Mouse (Mus musculus) hindlimb bud, embryonic 11.5 days (tissue): ENCODE results near the gene Trappc10.

ENCODE experiments used
- DNase-seq: peaks from one replicate; pipeline ENCODE4 v3.0.0-alpha.2; 2012; ENCODE audit warnings: low read depth, low spot score; ENCODE audit errors: extremely low spot score

Trappc10 gene

DNA sequence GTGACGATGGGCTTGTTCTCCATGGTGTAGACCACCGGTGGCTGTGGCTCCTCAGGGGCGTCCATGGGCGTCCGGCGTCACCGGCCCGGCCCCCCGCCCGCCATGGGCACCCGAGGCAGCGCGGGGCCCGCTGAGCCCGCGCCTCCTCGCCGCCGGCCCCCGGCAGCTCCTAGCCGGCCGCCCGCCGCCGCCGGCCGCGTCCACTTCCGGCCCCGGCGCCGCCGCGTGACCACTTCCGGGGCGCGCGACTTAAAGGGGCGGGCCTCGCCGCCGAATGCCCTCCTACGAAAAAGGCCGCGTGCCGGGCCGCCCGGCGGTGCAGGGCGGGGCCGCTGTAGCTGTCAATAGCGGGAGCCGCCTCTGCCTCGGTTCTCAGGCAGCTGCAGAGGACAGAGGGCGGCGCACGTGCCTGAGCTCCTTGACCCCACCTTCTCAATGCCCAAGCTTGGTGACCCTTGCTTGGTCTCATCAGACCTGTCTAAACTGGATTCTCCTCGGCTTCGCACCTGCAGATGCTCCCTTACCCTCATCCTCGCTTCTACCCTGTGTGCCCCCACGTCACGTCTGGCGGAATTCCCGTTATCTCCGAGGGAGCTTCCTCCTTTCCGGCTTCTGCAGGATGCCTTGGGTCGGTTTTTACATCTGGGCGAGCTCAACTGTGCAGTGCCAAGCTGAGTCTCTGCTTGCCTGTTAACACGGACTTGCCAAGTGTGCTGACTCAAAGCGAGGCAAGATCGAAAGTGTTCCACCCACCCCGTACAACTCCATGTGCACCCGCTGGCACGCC is at the start of gene Trappc10:
TSS of gene Trappc10 (minus strand) at position 204 of the 787 bp plus-strand sequence.
- DNase-seq, result peak; percentile 18

DNA sequence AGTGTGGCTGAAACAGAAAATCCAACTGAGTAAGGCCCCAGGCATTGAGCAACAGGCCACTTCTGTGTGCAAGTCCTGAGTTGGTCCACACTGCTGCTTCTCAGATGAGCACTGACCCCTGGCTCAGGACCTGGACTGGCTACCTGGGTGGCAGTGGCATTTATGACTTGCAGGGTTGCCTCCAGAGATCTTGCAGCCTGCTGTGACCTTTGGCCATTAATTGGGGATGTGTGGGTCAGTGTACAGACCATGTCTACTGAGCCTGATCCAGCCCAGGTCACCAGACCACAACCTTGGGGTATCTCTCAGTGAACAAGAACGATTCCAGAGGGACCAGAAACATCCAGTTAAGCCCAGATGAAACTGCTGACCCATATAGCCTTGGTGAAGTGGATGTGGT is 49.1 kb upstream of the Trappc10 start:
- no peak for DNase-seq

DNA sequence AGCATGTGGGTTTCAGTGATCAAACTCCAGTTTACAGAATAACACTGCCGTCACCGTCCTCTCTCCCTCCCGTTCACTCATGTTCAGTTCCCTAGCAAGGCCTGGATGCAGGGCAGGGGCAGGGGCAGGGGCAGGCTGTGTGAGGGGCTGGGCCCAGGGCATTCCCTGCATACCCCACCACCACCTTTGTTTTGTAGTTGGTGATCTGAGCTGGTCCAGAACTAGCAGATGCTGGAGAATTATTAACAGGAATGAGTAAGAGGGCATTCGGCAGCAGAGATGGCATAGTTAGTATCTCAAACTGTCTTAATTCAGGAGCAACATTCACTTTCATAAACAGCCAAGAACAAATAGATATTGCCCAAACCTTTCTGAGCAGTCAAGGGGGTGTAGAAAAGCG is 47.9 kb upstream of the Trappc10 start:
- DNase-seq, result no peak

DNA sequence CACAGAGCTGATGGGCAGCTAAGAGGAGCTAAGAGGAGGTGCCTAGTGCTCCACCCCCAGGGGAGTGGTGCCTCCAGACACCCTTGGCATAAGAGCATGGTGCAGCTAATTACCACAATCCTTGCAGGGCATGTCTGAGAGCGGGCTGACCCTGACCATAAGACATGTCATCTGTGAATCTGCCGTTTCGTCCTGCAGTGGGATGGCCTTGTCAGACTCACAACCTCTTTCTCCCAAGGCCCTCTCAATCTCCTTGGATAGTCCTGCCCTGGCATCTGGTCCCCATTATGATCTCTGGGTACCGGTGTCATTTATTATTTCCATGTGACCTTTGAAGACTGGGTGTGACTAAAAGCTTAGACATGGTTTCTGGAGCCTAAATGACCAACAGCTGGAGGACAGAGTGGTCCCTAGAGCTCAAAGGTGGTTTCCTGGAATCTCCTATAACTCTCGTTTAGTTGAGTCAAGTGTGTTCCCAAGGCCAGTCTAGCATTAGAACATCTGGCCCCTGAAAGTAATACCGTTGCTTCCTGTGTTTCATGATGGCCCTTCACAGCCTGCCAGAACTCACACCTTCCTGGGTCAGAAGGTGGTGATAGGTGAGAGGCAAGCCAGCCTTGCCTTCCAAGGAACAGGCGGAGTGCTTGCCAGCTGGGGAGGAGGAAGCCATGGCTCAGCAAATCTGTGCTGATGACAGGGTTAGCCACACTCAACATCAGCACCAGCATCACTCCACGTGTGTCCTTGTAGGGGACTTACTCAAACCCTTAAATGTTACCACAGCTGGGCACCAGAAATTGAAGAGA is 46.5 kb upstream of the Trappc10 start:
- DNase-seq, result peak; percentile 44

DNA sequence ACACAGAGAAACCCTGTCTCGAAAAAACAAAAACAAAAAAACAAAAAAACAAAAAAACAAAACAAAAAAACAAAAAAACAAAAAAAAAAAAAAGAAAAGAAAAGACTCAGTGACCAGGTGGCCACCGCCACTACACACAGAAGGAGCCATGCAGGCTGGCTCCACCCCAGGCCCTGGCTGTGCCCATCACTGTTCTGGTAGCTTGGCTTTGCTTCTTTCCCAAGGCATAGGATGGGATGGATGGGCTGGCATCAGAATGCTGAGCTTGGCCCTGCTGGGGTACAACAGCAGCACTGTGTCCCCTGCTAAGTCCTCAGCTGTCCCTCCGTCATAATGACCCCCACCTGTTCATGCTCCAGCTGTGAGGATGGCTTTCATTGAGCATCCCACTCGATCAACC is 44.5 kb upstream of the Trappc10 start:
- DNase-seq, result no peak

DNA sequence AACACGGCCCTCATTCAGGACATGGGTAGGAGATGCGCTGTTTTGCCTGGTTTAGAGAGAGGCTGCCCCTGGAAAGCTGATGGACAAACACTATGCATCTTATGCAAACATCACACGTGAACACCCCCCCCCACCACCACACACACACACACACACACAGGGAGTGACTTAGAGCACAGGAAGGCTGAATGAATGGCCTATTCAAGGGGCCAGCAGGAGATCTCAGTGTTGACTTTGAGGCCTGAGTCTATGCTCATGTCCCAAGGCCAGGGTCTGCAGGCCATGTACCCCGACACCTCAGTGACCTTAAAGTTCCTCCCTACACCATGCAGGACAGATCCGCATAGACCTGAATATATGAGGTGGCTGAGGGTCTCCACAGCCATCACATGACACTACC is 43.7 kb upstream of the Trappc10 start:
- DNase-seq, result no peak

DNA sequence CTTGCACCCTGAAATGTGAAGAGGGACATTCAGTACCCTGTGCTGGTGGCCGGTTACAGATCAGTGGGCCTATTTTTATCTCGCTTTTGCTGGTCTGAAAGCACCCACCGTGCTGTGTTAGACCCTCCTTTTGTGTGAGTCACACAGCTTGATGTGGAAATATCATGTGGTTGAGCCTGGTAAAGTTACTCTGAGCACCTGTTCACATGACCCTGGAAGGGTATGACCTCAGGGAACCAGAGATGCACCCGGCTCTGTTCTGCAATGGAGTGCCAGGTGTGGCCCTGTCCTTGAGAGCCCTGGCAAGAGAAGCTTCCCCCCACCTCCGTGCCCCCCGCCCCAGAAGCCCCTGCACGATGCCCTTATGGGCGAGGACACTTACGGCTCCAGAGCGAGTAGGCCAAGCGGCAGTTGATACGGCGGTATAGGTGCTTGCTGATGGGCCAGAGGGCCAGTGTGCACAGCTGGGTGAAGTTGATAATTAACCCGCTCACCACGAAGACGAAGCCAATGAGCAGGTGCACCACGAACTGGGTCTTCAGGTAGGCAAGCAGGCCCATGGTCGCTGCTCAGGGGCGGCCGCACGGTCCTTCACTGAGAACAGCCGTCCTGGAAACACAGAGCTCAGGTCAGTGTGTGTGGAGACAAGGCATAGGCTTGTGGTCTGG is 43.2 kb upstream of the Trappc10 start:
- no peak for DNase-seq

DNA sequence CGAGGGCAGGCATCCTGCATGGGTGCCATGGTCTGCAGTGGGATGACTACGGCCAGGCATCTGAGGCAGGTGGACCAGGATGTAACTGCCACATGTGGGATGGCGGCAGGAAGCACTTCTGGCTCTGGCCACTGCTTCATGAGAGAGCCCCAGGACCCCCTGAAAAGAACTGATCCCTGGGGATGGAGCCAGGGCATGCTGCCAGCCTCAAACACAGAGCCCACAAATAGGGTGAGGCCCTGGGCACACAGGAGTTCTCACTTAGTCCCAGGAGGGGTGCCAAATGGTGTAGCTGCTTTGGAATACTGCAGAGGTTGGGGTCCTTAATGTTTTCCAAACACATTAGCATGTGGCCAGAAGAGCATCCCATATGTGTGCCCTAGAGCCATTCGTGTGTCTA is 41.5 kb upstream of the Trappc10 start:
- DNase-seq, result no peak

DNA sequence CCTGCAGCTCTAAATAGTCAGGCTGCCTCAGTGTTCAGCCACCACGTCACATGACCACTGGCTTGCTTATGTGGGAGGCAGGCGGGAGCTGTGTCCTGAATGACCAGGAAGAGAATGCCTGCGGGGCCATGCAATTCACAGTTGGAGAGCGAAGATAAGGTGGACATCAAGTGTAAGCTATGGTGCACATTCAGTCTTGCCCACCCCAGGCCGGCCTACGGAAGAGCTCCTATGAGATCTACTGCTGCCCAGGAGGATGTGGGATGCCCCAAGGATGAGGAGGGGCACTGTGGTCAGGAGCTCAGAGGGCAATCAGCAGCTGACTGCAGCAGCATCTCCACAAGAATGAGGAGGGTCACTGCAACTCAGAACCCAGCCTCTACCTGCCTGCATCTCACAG is 41.0 kb upstream of the Trappc10 start:
- DNase-seq, result no peak

DNA sequence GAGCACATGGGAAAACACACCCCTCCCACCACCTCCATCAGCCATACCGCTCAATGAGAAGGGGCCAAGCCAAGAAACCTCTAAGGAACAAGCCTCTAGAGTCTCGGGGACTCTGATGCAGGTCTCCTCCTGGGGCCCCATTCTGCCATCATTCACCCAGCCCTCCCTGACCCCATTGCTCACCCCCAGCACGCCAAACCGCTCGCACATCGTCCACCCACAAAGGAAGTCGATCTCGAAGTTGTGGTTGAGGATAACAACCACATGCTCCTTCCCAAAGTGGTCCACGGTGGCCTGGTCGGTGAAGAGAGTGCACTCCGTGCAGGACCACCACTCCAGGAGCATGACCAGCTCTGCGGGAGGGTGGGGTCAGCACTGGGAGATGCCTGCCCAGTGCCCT is 40.4 kb upstream of the Trappc10 start:
- no peak for DNase-seq

DNA sequence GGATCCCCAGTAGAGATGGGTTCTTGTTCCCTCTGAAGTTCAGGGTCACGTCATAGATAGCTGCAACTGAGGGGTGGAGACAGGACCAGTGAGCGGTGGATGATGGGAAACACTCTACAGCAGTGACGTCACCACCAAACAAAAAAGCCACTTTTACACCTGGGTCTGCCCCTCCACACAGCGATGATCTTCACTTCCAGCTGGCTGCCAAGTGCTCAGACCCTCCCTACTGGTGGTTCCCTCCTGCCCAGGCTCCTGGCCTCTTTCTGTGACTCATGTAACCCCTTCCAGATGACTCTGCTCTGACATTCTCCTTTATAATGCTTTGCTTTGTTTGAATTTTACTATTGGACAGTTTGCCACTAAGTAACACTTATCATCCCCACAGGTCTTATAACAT is 38.0 kb upstream of the Trappc10 start:
- no peak for DNase-seq

DNA sequence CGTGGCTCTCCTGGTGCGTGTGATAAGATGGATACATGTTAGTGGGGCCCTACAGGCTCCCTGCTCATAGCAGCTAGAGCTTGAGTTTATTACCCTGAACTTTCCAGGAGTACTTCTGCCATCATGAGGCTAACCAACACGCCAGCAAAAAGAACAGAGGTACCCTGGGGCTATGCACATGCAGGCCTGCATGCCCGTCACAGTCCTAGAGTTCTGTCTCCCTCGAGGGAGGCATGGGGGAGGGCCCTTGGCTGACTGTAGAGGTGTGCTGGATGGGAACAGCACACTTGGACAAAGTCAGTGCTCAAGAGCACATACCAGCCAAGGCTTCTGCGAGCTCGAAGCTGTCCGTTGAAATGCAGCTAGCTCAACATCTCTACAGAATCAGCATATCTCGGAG is 36.0 kb upstream of the Trappc10 start:
- no peak for DNase-seq

DNA sequence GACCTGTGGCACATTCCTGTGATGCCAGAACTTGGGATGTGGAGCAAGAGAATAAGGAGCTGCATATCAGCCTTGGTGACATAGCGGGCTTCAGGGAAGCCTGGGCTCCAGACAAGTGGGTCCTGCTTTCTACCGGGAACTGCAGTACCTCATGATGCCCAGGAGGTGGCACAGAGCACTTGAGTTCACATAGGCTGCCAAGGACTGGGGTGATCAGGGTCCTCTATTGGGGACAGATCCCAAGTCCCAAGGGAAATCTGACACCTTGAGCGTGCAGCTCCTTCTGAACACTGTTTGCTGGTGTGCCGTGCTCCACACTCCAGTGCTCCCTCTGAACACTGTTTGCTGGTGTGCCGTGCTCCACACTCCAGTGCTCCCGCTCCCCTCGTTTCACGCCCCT is 34.8 kb upstream of the Trappc10 start:
- peak; percentile 31 for DNase-seq

DNA sequence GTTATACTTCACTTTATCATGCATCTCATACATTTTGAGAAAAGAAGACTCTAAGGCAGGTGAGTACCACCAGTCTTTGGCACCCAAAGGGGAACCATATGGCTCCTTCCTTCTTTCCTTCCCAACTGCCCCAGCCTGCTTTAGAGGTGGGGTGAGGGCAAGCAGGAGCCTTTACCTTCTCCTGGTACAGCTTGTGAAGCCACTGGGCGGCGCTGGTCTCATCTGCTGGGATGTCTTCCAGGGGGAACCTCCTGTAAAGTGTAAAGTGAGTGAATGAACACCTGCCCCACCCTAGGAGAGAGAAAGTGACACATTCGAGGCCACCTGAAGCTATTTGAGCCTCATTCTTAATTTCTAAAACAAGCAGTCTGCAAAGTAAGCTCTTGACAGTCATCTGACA is 33.4 kb upstream of the Trappc10 start:
- DNase-seq, result no peak

DNA sequence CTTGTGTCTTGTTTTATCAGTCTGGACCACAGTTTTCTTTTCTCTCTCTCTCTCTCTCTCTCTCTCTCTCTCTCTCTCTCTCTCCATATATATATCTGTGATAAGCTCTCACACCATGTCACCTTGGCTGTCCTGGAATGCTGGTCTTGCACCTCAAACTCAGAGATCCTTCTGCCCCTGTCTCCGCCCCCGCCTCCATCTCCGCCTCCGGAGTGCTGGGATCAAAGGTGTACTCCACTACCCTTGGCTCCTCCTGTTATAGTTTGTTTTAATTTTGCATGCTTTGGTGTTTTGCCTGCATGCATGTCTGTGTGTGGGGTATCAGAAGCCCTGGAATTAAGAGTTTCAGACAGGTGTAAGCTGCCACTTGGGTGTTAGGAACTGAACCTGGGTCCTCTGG is 31.8 kb upstream of the Trappc10 start:
- no peak for DNase-seq

DNA sequence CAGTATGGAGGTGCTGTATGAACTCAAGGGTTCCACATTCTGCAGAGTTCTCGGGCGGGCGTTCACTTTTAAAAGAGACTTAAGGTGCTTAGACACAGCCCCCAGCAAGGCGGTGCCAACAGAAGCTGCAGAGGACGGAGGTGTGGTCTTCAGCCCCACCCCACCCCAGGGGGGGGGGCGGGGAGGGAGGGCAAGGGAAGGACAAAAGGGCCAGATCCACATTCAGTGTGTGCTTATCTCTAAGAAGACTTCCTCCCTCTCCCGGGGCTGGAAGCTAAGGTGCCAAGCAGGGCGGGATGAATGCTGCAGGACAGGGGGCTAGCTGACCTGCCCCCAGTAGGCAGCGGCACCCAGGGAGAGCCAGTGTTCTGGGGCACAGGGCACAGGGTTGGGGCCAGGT is 28.5 kb upstream of the Trappc10 start:
- DNase-seq, result no peak

DNA sequence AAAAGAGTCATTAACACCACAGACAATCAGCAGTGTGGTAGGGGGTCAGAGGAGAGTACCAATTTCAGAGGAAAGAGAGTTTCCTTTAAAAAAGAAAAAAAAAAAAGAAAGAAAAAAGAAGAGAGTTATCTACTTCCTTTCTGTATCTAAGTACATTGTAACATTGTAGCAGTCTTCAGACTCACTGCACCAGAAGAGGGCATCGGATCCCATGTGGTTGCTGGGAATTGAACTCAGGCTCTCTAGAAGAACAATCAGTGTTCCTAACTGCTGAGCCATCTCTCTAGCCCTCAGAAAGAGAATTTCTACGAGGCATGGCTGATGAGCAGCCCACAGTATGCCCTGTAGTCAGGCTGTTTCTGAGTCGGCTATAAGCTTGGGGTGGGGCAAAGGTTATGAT is 21.4 kb upstream of the Trappc10 start:
- no peak for DNase-seq

DNA sequence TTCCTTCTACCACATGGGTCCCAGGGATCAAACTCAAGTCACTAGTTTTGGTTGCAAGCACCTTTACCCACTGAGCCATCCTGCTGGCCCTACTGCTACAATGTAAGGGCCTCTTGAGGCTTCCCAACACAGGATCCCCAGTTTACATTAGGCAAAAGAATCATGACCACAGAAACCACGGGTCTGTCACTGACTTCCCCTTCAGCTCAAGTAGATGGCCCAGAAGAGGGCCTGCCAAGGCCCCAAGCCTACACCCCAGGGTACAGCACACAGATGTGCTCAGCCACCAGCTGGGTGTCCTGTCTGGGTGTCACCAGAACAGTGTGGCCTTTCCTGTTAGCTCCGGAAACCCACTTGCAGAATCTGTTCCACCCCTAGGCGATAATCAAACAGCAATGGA is 20.3 kb upstream of the Trappc10 start:
- DNase-seq, result no peak

DNA sequence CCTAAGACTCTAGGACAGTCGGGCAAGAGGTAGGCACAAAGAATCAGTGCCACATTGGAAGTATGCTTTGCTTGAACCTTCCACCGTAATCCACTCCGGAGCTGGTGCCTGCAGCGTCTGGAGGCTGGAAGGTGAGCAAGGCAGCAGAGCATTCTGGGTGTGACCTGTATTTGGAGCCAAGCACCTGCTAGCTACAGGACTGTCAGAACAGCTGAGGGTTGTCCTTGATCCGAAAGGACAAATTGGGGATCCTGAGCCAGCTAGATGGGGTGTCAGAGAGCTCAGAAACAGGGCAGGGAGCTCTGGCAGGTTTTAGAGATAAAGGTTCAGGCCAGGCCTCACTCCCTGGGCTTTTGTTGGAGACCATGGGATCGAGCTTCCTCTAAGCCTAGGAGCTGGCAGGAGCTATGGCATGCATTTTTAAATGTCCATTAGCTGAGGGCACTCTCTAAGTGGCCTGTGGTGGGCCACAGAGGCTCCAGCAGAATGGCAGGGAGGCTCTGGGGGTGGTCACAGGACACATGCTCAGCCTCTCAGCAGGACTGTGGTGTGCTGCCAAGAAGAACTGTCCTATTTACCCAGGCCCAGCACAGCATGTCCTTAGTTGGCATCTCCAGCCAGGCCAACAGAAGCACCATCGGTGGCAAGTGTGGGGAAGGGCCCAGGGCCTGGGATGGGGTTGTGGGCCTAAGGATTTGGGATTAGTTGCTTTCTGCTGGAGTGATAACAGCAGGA is 16.6 kb upstream of the Trappc10 start:
- DNase-seq, result no peak

DNA sequence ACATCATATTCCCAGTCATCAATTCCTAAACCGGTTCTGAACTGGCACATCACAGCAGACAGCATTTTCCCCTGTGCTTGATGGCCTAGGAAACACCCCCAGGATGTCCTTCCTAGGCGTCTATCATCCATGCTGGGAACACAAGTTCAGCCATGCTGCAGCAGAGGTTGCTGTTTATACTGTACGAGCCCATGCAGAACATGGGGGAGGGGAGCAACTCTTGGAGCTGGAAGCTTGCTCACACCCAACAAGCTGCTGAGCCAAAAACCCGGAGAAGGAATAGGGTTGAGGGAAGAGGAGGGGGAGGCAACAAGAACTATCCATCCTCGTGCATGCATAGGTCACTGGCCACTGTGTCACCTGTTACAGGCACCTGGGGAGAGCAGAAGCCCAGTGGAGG is 15.9 kb upstream of the Trappc10 start:
- no peak for DNase-seq

DNA sequence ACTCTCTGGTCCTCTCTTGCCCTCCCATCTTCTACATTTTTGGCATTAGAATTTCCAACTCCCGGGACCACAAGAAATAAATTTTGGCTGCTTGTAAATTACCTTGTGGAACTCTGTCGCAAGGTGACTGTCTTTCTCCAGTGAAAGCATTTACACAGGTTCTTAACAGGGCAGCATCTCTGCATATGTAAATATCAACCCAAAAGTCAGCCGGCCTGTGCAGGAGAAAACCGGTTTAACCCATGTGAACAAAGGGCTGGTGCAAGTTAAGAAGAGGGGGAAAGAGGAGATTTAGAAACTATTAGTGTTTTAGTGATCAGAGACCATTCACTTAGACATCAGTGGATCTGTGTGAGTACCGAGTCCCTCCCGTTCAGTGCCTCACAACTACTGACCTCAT is 15.3 kb upstream of the Trappc10 start:
- DNase-seq, result no peak
